Mouse (Mus musculus): ENCODE data around the gene Tuba4a. TPM values are rescaled to one million over a fixed set of nuclear protein-coding genes. Genes with fewer than 3 reads are reported as not detected.

Gene Tuba4a
- polyA plus RNA-seq (2012): 26.0 and 85.0 TPM in 2 replicates

- no peak for TF ChIP-seq GATA1 (IDR thresholded peaks at IDR 0.05; ENCODE audit: low read length)
Measured at GRCm38 (mm10) chr1:75219531-75219930, at the start of gene Tuba4a. Gene Tuba4a, minus strand, starts transcription at chr1:75219865.

- no peak for TF ChIP-seq GATA1 (IDR thresholded peaks at IDR 0.05; ENCODE audit: low read length)
Measured at GRCm38 (mm10) chr1:75264091-75264880, 44.6 kb upstream of the Tuba4a start, which contains the start of gene Ptprn. Gene Ptprn, minus strand, starts transcription at chr1:75264502.

- TF ChIP-seq GATA1 (IDR thresholded peaks at IDR 0.05; ENCODE audit: low read length): no peak
Measured at GRCm38 (mm10) chr1:75262969-75263951, 43.6 kb upstream of the Tuba4a start.

- no peak for TF ChIP-seq GATA1 (IDR thresholded peaks at IDR 0.05; ENCODE audit: low read length)
Measured at GRCm38 (mm10) chr1:75261278-75261677, 41.6 kb upstream of the Tuba4a start.

GRCm38 (mm10) chr1:75255516-75256046, 35.9 kb upstream of the Tuba4a start:
- TF ChIP-seq GATA1 (IDR thresholded peaks at IDR 0.05; ENCODE audit: low read length): no peak

GRCm38 (mm10) chr1:75254625-75255013, 35.0 kb upstream of the Tuba4a start:
- TF ChIP-seq GATA1 (IDR thresholded peaks at IDR 0.05; ENCODE audit: low read length): no peak

GRCm38 (mm10) chr1:75253849-75254624, 34.4 kb upstream of the Tuba4a start:
- TF ChIP-seq GATA1 (IDR thresholded peaks at IDR 0.05; ENCODE audit: low read length): no peak

- TF ChIP-seq GATA1 (IDR thresholded peaks at IDR 0.05; ENCODE audit: low read length): no peak
Measured at GRCm38 (mm10) chr1:75253029-75253428, 33.4 kb upstream of the Tuba4a start.

- no peak for TF ChIP-seq GATA1 (IDR thresholded peaks at IDR 0.05; ENCODE audit: low read length)
Measured at GRCm38 (mm10) chr1:75252308-75252707, 32.6 kb upstream of the Tuba4a start.

- no peak for TF ChIP-seq GATA1 (IDR thresholded peaks at IDR 0.05; ENCODE audit: low read length)
Measured at GRCm38 (mm10) chr1:75251112-75251970, 31.7 kb upstream of the Tuba4a start.

- TF ChIP-seq GATA1 (IDR thresholded peaks at IDR 0.05; ENCODE audit: low read length): no peak
Measured at GRCm38 (mm10) chr1:75250498-75250897, 30.8 kb upstream of the Tuba4a start.

GRCm38 (mm10) chr1:75248041-75248772, 28.5 kb upstream of the Tuba4a start:
- no peak for TF ChIP-seq GATA1 (IDR thresholded peaks at IDR 0.05; ENCODE audit: low read length)

Data from G1E-ER4 (cell line).